Mouse (Mus musculus): Measurements from ENCODE around the gene Alg9.

The Alg9 gene

DNA sequence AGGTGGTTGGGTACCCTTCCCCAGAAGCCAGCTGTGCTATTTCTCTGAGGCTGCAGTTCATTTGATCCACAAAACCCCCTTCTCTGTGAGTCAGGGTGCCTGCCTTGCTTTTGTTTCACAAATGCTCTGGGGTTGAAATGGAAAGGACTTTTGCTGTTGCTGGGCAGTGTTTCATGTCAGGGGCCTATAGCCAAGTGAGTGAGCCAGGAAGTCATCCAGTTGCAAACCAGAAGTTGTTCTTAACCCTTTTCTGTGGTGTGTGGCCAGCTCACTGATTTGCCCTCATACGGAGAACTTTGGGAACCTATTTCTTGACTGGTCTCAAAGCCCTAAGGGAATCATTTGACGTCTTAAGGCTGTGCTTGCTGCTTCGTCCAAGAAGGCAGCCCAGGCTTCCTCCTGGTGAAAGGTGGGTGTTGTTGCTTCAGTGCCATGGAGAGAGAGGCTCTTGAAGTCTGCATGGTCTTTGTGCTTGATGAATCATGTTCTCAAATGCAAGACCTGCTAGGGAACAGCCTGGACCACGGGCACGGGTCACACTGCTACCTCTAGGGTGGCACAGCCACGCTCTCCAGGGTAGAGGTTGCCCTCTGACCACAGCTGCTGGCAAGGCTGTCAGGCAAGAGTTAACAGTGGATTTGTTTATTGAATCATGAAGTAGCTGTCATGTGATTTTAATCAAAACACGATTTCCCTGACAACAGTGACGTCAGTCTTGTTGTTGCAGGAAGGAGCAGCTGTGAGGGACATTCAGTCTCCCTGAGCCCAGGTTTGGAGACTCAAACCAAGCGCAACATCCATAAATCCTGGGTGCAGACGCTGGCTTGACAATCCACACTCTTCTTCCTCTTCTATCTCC, 110.2 kb downstream of the Alg9 start:
- in situ Hi-C loops (cut with MboI), result no loop called here

- in situ Hi-C loops (cut with MboI), result no loop called here
Observed at GRCm38 (mm10) chr9:50885600-50885987, 110.8 kb downstream of the Alg9 start.

- in situ Hi-C loops (cut with MboI), result no loop called here
Observed at GRCm38 (mm10) chr9:50886870-50887269, 112.1 kb downstream of the Alg9 start.

GRCm38 (mm10) chr9:50887351-50887750, 112.5 kb downstream of the Alg9 start:
- in situ Hi-C loops (cut with MboI), result no loop called here

DNA sequence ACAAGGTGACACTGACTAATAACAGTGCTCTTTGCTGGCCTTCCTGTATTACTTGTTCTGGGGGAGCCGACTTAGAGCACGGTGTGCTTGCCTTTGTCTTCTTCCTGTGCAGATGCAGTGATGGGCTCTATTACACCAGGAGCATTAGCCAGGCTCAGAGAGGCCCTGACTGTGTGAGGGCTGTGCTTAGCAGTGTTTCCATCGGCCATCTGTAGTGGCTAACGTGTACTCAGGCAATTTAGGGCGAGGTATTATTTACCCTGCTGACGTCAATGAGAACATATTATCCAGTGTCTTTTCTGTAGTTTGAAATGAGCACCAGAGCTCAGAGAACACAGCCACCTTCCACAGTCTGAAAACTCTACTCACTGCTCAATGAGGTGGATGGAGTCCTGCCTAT, 114.4 kb downstream of the Alg9 start:
- in situ Hi-C loops (cut with MboI), result no loop called here

GRCm38 (mm10) chr9:50889964-50890363, 115.1 kb downstream of the Alg9 start:
- in situ Hi-C loops (cut with MboI), result no loop called here

DNA sequence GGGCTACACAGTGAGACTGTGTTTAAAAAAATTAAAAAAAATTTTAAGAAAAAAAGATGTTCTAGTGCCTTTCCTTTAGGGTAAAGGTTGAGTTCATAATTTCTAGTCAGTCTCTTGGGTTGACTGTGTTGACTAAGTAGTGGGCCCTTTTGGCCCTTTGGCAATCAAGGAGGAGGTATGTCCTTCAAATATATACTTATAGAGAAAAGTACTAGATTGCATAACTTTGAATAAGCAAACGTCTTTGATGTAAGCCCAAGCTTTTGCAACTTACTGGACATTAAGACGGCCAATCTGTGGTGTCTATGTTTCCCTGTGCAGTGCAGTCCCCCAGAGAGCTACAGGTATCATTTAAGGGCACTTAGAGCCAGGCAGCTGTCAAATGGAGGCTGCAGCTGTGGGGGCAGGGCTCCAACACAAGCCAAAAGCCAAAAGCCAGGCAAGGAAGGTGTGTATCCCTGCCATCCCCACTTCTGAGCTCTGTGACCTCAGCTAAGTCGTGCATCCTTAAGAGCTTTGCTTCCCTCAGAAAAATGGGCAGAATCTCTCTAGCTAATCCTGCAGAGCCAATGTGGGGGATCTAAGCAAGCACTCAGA, 115.8 kb downstream of the Alg9 start:
- in situ Hi-C loops (cut with MboI), result no loop called here
